Comparison of ENCODE assay signal across 9 mouse cellular contexts in genomic region chr16:33594037-33594771, GRCm38 (mm10).
A peak's percentile ranks its signal among the peaks of the same experiment; 100 is the strongest.
DNase-seq lines count a peak whose midpoint lies in the region; ATAC-seq lines count a peak whose summit lies in the region.
"Had no signal": no experiment of that assay in that cellular context is flagged by ENCODE, and none has a peak within 500 bp of the region (broad histone marks: within the 10 kb centered on the region; RNA-seq: fewer than 3 reads in every experiment).

No protein-coding gene starts in this region.

- H3K9ac ChIP-seq in kidney, embryonic 15.5 days: no peak overlapping the region
- H3K9ac ChIP-seq in heart, embryonic 13.5 days: no peak overlapping the region
- H3K9ac ChIP-seq: limb, embryonic 12.5 days had no signal

- no peaks in the 10 kb centered on the region for H3K9me3 ChIP-seq in kidney, embryonic 15.5 days (replicated peaks)
- H3K9me3 ChIP-seq in heart, embryonic 13.5 days: no peaks in the 10 kb centered on the region
- H3K9me3 ChIP-seq: limb, embryonic 12.5 days had no signal

- no peak overlapping the region for H3K4me2 ChIP-seq in kidney, embryonic 15.5 days
- H3K4me2 ChIP-seq in heart, embryonic 13.5 days: no peak overlapping the region
- H3K4me2 ChIP-seq: limb, embryonic 12.5 days had no signal

- no peak overlapping the region for H3K4me3 ChIP-seq in kidney, embryonic 15.5 days (replicated peaks)
- no peak overlapping the region for H3K4me3 ChIP-seq in heart, embryonic 13.5 days
- H3K4me3 ChIP-seq: limb, embryonic 12.5 days had no signal

- no peak overlapping the region for H3K27ac ChIP-seq in kidney, embryonic 15.5 days
- peak overlapping the region; percentile 65 for H3K27ac ChIP-seq in heart, embryonic 13.5 days (replicated peaks)
- H3K27ac ChIP-seq: limb, embryonic 12.5 days had no signal

- peaks cover 33% of the 10 kb centered on the region for H3K4me1 ChIP-seq in kidney, embryonic 15.5 days
- peaks cover 49% of the 10 kb centered on the region for H3K4me1 ChIP-seq in heart, embryonic 13.5 days

- no peaks in the 10 kb centered on the region for H3K36me3 ChIP-seq in kidney, embryonic 15.5 days
- no peaks in the 10 kb centered on the region for H3K36me3 ChIP-seq in heart, embryonic 13.5 days
- H3K36me3 ChIP-seq: limb, embryonic 12.5 days had no signal

- no peak; the same call in 1 of the 2 replicates for ATAC-seq in kidney, embryonic 15.5 days (replicated peaks; ENCODE audit: low FRiP score)
- ATAC-seq in heart, embryonic 13.5 days (ENCODE audit: extremely low read depth, insufficient number of reproducible peaks, low FRiP score, low TSS enrichment): peak; percentile 58

- 55% methylated on average over 7 of the region's 7 CpGs for WGBS in kidney, embryonic 15.5 days
- 27% methylated on average over 7 of the region's 7 CpGs for WGBS in heart, embryonic 13.5 days

- H3K27me3 ChIP-seq in kidney, embryonic 15.5 days: no peaks in the 10 kb centered on the region
- no peaks in the 10 kb centered on the region for H3K27me3 ChIP-seq in heart, embryonic 13.5 days (replicated peaks)
- H3K27me3 ChIP-seq: limb, embryonic 12.5 days had no signal

- peak; percentile 17 for DNase-seq in kidney, postnatal 14 days
- peak; percentile 86 for DNase-seq in embryo, embryonic 10.5 days (ENCODE audit: low spot score)
- DNase-seq in mesoderm, embryonic 11.5 days (ENCODE audit: low read depth, low spot score): peak; percentile 70
- no peak for DNase-seq in frontal cortex, postnatal 14 days (ENCODE audit: low spot score in 2 of 2)
- DNase-seq in spleen, adult 18-20 months: no peak
- DNase-seq in kidney, postnatal 25 days: no peak

Comparison
In these comparisons a context has a peak if more than half of its experiments do, and no peak if none do; other contexts are left out.
1. DNase-seq: peak in kidney, postnatal 14 days (single experiment), embryo, embryonic 10.5 days (single experiment) and mesoderm, embryonic 11.5 days (single experiment); none in frontal cortex, postnatal 14 days (0 of 2), spleen, adult 18-20 months (0 of 2) and kidney, postnatal 25 days (0 of 2).